Mouse (Mus musculus) midbrain, postnatal 0 days (tissue): ENCODE data around the gene Rps6ka5. TPM values are rescaled to one million over a fixed set of nuclear protein-coding genes. Genes with fewer than 3 reads are reported as not detected.

Source experiments
- ATAC-seq: fragments of 200-750 bp; cut with Nextera tagmentation; 2 replicates; pipeline ENCODE4 v1.8.0; 2017; ENCODE audit warnings: moderate number of reproducible peaks, mild to moderate bottlenecking, moderate TSS enrichment, moderate library complexity; ENCODE audit not compliant: low FRiP score
- DNase-seq: peaks from one replicate; pipeline ENCODE4 v3.0.0-alpha.2; 2015; ENCODE audit warnings: low spot score
- H3K27ac ChIP-seq: fragments of 300-500 bp; sonication (generic); 2 replicates; pipeline ENCODE4 v1.5.1; 2014; ENCODE audit warnings: low read depth, mild to moderate bottlenecking, low read length, mixed read lengths
- H3K27me3 ChIP-seq: fragments of 300-500 bp; sonication (generic); 2 replicates; pipeline ENCODE4 v1.6.1; 2014; ENCODE audit warnings: low read length, control low read depth, mixed read lengths; ENCODE audit not compliant: insufficient read depth
- H3K36me3 ChIP-seq: fragments of 300-500 bp; sonication (generic); 2 replicates; pipeline ENCODE4 v1.6.1; 2014; ENCODE audit warnings: low read length, control low read depth, mixed read lengths; ENCODE audit not compliant: insufficient read depth
- H3K4me1 ChIP-seq: fragments of 300-500 bp; sonication (generic); 2 replicates; pipeline ENCODE4 v1.6.1; 2014; ENCODE audit warnings: mild to moderate bottlenecking, control low read depth, antibody characterized with exemption, low read length, mixed read lengths; ENCODE audit not compliant: insufficient read depth
- H3K4me2 ChIP-seq: fragments of 300-500 bp; sonication (generic); 2 replicates; pipeline ENCODE4 v1.6.1; 2014; ENCODE audit warnings: low read depth, mild to moderate bottlenecking, low read length, mixed read lengths; ENCODE audit not compliant: poor library complexity, severe bottlenecking
- H3K4me3 ChIP-seq: fragments of 300-500 bp; sonication (generic); 2 replicates; pipeline ENCODE4 v1.5.1; 2014; ENCODE audit warnings: low read depth, mild to moderate bottlenecking, low read length, moderate library complexity
- H3K9ac ChIP-seq: fragments of 300-500 bp; sonication (generic); replicated peaks from 2 replicates; pipeline ENCODE4 v1.6.1; 2014; ENCODE audit warnings: mild to moderate bottlenecking, low read length, moderate library complexity, mixed read lengths; ENCODE audit not compliant: poor library complexity, severe bottlenecking
- H3K9me3 ChIP-seq: fragments of 300-500 bp; sonication (generic); 2 replicates; pipeline ENCODE4 v1.6.1; 2016; ENCODE audit warnings: low read length, control low read depth
- CTCF ChIP-seq: IDR thresholded peaks from 2 replicates; pipeline ENCODE4 v1.5.1; 2016; ENCODE audit warnings: antibody characterized with exemption, mild to moderate bottlenecking
- WGBS: fragments of 180-500 bp; shearing (Covaris S2); extraction: QIAGEN DNeasy Blood & Tissue Kit; methylation state at CpG from one replicate; pipeline ENCODE4 v1.1.7; 2014; 5-methylcytosine and 5-hydroxymethylcytosine counted together
- polyA plus RNA-seq: library from polyadenylated mRNA; unstranded; fragments of >200 nt; fragmentation: Nextera tagmentation; extraction: Ambion mirVana; gene quantifications from 2 replicates; pipeline ENCODE4 v1.2.1, GENCODE M21; 2015
- total RNA-seq: library from RNA; depleted of rRNA; stranded (reverse); fragments of >200 nt; gene quantifications from 2 replicates; pipeline ENCODE4 v1.2.3, GENCODE M21; 2014

Rps6ka5 gene
- total and polyA plus RNA-seq, 2 experiments from 2014 or later, result 4.9 to 12.6 TPM

GRCm38 (mm10) chr12:100514611-100515010 is 212.2 kb downstream of the Rps6ka5 start:
- 91% methylated on average over 1 of the region's 1 CpGs for WGBS
- no peaks in the 10 kb centered on the region for H3K9me3 ChIP-seq
- H3K4me1 ChIP-seq, result peaks cover 11% of the 10 kb centered on the region
- H3K4me3 ChIP-seq, result no peak overlapping the region
- peaks cover 6% of the 10 kb centered on the region; the same call in 1 of the 2 replicates for H3K36me3 ChIP-seq
- no peak overlapping the region for H3K27ac ChIP-seq
- H3K27me3 ChIP-seq, result no peaks in the 10 kb centered on the region
- ATAC-seq, result no peak
- no peak overlapping the region for H3K4me2 ChIP-seq
- DNase-seq, result no peak
- no peak overlapping the region for H3K9ac ChIP-seq
- TF ChIP-seq CTCF, result no peak

- Histone ChIP-seq H3K9ac (no peak overlapping the region), H3K27me3 (no peaks in the 10 kb centered on the region), H3K27ac (no peak overlapping the region), H3K36me3 (peaks cover 7% of the 10 kb centered on the region; the same call in 1 of the 2 replicates), H3K4me1 (0 out of 2 replicates have a peak, but pooled peaks cover 2% of the 10 kb centered on the region), H3K9me3 (no peaks in the 10 kb centered on the region), H3K4me2 (no peak overlapping the region), H3K4me3 (no peak overlapping the region)
- ATAC-seq (no peak), DNase-seq (no peak)
- no peak for TF ChIP-seq CTCF
- 92% methylated on average over 5 of the region's 5 CpGs for WGBS
Observed at GRCm38 (mm10) chr12:100513131-100513530, 213.7 kb downstream of the Rps6ka5 start.

- DNase-seq (no peak), ATAC-seq (no peak)
- Histone ChIP-seq H3K4me1 (no peaks in the 10 kb centered on the region), H3K9ac (no peak overlapping the region), H3K9me3 (no peaks in the 10 kb centered on the region), H3K36me3 (peaks cover 7% of the 10 kb centered on the region; the same call in 1 of the 2 replicates), H3K27ac (no peak overlapping the region), H3K4me3 (no peak overlapping the region), H3K4me2 (no peak overlapping the region), H3K27me3 (no peaks in the 10 kb centered on the region)
- 86% methylated on average over 9 of the region's 9 CpGs for WGBS
- TF ChIP-seq CTCF, result no peak
Observed at GRCm38 (mm10) chr12:100512641-100513040, 214.1 kb downstream of the Rps6ka5 start.

GRCm38 (mm10) chr12:100509615-100510282 is 217.0 kb downstream of the Rps6ka5 start:
- Histone ChIP-seq H3K27me3 (no peaks in the 10 kb centered on the region), H3K4me1 (no peaks in the 10 kb centered on the region), H3K27ac (no peak overlapping the region), H3K4me3 (no peak overlapping the region), H3K36me3 (peaks cover 7% of the 10 kb centered on the region; the same call in 1 of the 2 replicates), H3K9me3 (no peaks in the 10 kb centered on the region), H3K4me2 (no peak overlapping the region), H3K9ac (no peak overlapping the region)
- no peak for TF ChIP-seq CTCF
- WGBS, result 85% methylated on average over 9 of the region's 9 CpGs
- no peak for ATAC-seq
- DNase-seq, result no peak

GRCm38 (mm10) chr12:100508668-100509067 is 218.1 kb downstream of the Rps6ka5 start:
- DNase-seq (no peak), ATAC-seq (no peak)
- Histone ChIP-seq H3K4me1 (no peaks in the 10 kb centered on the region), H3K4me2 (no peak overlapping the region), H3K36me3 (peaks cover 7% of the 10 kb centered on the region; the same call in 1 of the 2 replicates), H3K9me3 (no peaks in the 10 kb centered on the region), H3K4me3 (no peak overlapping the region), H3K27me3 (no peaks in the 10 kb centered on the region), H3K27ac (no peak overlapping the region), H3K9ac (no peak overlapping the region)
- TF ChIP-seq CTCF, result no peak
- 93% methylated on average over 5 of the region's 5 CpGs for WGBS

- Histone ChIP-seq H3K36me3 (peaks cover 2% of the 10 kb centered on the region; the same call in 1 of the 2 replicates), H3K4me2 (no peak overlapping the region), H3K4me1 (no peaks in the 10 kb centered on the region), H3K27me3 (no peaks in the 10 kb centered on the region), H3K9me3 (no peaks in the 10 kb centered on the region), H3K4me3 (no peak overlapping the region), H3K9ac (no peak overlapping the region), H3K27ac (no peak overlapping the region)
- TF ChIP-seq CTCF, result no peak
- no peak for ATAC-seq
- no peak for DNase-seq
- 100% methylated on average over 1 of the region's 1 CpGs for WGBS
Observed at GRCm38 (mm10) chr12:100505484-100505883, 221.3 kb downstream of the Rps6ka5 start.
